Mouse (Mus musculus) urinary bladder, postnatal 36 days (tissue): Measurements from ENCODE around the gene Nolc1.
"Not testable (repeated sequence)": the region's sequence is repeated elsewhere in the genome, so short reads cannot be mapped to it uniquely, and the experiment has no call there.

Experiments
- DNase-seq, 2 experiments: peaks; one replicate each; pipeline ENCODE4 v3.0.0; 2022; ENCODE audit warnings: low spot score in 2 of 2, mixed read lengths in 1 of 2

Gene Nolc1

DNA sequence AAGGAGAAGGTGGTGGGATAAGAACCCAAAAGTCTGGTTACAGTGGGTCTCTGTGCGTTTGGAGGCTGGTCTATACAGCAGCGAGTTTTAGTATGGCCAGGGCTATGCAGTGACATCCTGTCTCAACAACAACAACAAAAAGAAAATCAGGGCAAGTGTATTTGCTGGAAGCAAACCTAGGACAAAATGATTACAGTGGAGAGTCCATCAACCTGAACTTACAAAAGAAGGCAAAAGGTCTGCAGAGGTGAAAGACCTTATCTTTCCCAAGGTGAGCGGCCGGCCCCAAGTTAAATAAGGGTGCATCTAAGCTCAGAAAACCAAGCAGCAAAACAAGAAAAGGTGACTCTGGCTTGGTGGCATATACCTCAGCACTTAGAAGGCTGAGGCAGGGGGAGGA lies 16.0 kb downstream of the Nolc1 start:
- DNase-seq: no peak

DNA sequence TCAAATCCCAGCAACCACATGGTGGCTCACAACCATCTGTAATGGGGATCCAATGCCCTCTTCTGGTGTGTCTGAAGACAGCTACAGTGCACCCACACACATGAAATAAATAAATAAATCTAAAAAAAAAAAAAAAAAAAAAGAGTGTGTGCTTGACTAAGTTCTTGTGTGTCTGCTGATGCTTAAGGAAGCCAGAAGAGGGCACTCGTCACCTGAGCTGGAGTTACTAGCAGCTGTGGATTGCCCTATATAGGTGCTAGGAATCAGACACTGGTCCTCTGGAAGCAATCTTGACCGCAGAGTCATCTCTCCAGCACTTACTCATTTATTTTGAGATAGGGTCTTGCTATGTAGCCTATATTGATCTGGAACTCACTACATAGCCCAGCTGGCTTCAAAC lies 18.5 kb downstream of the Nolc1 start:
- no peak for DNase-seq

DNA sequence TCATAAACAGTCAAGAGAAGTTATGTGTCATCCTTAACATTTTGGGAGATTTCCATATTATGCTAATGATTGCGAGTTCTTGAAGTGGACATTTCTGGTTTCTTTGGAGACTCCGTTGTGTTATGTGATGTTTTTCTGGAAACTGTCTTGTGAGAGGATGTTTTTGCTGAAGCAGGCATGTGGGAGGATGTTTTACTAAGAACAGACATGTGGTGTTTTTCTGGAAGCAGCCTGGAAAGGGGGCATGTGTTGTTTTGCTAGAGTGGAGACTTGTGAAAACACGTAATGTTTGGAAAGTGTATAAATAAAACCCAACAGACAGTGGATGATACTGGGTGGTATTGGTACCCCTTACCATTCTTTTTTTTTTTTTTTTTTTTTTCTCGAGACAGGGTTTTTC lies 19.6 kb downstream of the Nolc1 start:
- no peak for DNase-seq

DNA sequence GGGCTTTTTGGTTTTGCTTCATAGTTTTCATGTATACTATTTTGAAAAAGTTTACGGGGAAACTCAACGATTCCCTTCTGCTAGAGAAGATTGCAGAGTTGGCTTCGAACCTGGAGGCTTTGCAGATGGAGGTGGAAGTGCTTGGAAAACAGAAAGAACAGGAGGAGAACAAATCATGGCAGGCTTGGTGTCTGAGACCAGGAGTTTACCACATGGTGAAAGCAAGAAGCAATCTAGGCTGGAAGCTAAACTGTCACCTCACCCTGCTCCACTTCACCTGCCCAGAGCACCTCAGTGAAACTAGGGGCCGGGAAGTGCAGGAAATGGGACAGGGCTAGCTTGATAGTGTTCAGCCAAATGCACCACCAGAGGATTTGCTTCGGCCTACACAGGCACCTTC lies 20.7 kb downstream of the Nolc1 start:
- DNase-seq: no peak

DNA sequence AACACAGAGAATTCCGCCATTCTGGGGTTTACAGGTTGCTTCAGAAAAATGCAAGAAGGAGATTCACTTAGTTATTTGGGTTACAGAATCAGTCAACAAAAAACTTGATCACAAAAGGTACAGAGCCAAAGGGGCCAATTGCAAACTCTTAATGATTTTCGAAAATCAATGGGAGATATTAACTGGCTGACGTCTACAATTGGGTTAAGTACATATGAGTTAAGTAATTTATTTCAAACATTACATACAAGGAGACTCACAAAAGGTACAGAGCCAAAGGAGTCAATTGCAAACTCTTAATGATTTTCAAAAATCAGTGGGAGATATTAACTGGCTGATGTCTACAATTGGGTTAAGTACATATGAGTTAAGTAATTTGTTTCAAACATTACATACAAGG lies 23.9 kb downstream of the Nolc1 start:
- no peak for DNase-seq

DNA sequence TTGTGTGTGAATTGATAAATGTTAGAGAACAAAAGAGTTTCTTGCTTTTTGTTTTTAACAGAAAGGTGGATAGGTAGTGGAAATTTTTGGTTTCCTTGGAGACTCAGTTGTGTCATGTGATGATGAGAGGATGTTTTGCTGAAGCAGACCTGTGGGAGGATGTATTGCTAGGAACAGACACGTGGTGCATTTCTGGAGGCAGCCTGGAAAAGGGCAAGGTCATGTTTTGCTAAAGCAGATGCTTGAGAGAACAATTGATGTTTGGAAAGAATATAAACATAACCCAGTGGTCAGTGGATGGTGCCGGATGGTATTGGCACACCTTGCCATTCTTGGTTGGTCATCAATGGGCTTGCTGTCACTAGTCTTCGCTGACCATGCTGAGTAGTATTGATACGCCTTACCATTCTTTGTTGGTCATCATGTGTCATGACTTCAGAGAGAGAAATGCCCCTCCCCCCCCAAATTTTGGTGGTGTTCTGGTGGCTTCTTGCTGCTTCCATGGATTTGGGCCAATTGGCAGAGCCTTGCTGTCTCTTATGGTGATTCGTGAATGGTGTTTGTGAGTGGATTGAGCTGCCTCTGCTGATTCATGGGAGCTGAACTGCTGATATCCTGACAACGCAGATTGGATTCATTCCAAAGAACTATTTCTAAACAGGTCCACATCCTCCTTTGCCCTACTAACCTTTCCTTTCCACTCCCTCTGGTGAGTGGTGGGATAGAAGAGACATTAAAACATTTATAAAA lies 27.9 kb downstream of the Nolc1 start:
- no peak for DNase-seq

DNA sequence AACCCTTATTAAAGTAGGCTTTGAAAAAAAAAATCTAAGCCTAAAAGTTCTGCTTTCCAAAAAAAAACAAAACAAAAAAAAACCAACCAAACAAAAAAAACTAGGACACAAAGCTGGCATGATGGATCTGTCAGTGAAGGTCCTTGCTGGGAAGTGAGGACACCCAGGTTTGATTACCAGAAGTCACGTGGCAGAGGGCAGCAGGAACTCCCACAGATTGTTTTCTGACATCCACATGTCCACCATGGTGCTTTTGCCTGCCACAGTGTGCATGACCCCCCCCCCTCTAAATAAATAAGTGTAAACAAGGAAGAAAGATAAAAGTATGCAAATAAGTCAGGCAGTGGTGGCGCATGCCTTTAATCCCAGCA lies 28.5 kb downstream of the Nolc1 start:
- DNase-seq: no peak

DNA sequence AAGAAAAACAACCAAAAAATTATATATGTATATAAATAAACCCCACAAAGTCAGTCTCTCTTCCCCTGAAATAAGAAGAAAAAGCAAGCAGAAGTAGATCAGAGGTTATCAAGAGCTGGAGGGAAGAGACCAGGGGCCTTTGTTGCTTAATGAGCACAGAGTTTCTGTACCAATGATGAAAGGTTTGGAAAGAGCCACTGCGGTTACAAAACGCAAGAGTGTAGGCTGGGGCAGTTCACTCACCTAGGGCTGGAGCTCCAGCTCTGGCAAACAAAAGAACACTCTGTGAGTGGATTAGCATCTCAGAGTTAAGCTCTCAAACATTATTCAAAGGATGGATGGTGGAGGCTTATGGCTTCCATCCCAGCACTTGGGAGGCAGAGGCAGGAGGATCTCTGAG lies 34.6 kb downstream of the Nolc1 start:
- DNase-seq: no peak

DNA sequence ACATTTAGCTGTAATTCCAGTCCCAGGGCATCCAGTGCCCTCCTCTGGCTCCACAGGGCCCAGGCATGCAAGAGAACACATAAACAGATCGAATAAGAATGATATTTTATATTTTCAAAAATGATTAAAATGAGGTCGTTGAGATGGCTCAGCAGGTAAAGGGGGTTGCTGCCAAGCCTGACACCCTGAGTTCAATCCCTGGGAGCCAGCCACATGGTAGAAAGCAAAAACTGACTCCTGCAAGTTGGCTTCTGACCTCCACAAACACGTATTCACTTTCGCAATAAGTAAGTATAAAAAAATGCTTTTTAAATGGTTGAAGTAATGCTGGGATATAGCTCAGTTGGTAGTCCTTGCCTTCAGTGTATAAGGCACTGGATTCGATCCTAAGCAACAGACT lies 35.1 kb downstream of the Nolc1 start:
- no peak for DNase-seq

DNA sequence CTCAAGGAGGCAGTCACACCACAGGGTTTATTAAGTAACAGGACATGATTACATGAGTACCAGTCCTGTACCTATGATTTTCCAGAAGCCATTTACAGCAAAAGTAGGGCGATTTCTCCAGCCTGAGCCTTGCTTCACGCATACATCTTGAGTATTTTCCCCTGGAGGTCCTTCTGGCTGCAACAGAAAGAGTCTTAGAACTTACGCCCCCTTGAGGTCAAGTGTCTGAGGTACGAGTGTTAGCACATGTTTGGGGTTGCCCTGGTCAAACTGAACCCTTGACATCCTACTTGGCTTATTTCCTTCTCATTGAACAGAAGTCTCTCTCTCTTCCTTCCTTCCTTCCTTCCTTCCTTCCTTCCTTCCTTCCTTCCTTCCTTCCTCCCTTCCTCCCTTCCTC lies 39.0 kb downstream of the Nolc1 start:
- no peak for DNase-seq

DNA sequence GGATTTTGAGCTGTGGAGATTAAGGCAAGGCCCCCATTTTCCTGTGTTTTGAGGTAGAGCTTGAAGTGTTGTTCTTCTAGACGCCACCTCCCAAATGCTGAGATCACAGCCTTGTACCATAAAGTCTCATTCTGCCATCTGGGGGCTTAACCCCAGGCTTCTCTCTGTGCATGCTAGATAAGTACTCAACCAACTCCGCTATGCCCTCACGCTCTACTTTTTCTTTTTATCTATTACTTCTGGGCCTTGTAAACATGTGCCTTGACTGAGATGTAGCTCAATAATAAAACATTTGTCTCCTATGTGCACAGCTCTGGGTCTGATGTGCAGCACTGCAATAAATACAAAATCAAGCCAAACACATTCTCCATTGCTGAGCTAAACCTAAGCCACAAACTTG lies 43.8 kb downstream of the Nolc1 start:
- DNase-seq: no peak

DNA sequence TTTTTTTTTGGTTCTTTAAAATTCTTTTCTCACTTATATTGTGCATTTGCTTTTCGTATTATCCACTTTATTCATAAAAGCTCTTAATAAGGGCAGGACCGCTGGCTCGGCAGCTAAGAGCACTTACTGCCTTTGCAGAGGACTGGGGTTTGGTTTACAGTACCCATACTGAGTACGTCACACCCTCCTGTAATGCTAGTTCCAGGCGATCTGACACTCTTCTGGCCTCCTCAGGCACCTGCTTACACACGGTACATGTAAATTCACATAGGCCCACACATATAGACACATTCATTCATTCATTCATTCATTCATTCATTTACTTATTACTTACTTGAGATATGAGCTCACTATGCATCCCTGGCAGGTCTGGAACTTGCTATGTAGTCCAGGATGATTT lies 45.2 kb downstream of the Nolc1 start:
- no peak for DNase-seq

DNA sequence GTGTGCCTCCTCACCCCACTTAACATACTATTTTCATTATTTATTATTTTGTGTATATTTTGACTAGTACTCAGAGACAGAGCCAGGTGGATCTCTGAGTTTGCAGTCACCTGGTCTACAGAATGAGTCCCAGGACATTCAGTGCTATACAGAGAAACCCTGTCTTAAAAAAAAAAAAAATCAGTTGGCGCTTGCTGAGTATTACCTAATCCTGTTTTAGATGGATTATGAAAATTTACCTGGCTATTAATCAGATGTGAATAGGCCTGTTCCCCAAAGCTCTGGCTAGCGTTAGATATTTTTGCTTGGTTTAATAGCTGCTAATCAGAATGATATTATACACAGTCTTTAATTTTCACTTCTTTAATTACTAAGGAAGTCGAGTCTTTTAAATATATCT lies 48.2 kb downstream of the Nolc1 start:
- no peak for DNase-seq

DNA sequence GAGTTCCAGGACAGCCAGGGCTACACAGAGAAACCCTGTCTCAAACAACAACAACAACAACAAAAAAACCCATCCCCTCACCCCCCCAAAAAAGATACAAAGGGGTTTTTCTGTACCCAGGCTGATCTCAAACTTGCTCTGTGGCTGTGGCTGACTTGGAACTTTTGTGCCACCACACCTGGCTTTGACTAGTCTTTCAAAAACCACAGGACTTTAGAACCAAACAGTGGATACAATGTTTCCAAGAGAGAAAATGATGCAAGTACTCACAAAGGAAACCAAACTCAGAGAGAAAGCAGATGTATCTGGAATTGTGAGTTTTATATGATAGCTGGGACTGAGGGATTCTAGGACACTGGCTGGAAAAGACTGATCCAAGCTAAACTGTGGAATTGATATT lies 49.0 kb downstream of the Nolc1 start:
- DNase-seq: no peak

DNA sequence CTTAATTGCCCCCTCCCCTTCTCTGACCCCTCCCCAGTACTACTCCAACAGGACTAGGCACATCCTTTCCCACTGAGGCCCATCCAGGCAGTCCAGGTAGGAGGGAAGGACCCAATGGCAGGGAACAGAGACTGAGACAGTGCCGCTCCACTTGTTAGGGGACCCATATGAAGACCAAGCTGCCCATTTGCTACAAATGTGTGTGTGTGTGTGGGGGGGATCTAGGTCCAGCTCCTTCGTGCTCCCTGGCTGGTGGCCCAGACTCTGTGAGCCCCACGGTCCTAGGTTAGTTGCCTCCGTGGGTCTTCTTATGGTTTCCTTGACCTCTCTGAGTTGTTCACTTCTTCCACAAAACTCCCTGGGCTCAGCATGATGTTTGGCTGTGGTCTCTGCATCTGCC lies 50.6 kb downstream of the Nolc1 start:
- DNase-seq: no peak

DNA sequence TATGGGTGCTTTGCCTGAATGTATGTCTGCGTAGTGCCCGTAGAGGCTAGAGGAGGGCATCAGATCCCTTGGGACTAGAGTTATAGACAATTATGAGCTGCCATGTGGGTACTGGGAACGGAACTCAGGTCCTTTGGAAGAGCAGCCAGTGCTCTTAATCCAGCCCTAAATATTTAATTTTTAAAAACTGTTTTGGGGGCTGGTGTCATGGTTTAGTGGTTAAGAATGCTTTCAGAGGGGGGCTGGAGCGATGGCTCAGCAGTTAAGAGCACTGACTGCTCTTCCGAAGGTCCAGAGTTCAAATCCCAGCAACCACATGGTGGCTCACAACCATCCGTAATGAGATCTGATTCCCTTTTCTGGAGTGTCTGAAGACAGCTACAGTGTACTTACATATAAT lies 54.1 kb downstream of the Nolc1 start:
- DNase-seq: not testable (repeated sequence)

DNA sequence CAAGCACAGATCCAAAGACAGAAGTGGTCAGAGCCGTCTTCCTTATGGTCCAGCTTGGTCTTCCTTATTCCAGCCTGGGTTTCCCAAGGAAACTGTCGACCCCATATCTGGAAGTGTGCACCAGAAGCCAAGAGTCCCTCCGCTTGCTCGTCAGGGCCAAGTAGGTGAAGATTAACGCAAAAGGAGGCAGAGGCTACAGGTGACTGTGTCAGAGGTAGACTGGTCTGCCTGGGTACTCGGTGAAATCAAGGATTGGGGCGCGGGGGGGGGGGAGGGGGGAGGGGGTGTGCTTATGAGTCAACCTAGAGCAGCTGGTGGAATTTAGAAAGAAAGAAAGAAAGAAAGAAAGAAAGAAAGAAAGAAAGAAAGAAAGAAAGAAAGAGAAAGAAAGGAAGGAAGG lies 55.6 kb downstream of the Nolc1 start:
- no peak for DNase-seq

DNA sequence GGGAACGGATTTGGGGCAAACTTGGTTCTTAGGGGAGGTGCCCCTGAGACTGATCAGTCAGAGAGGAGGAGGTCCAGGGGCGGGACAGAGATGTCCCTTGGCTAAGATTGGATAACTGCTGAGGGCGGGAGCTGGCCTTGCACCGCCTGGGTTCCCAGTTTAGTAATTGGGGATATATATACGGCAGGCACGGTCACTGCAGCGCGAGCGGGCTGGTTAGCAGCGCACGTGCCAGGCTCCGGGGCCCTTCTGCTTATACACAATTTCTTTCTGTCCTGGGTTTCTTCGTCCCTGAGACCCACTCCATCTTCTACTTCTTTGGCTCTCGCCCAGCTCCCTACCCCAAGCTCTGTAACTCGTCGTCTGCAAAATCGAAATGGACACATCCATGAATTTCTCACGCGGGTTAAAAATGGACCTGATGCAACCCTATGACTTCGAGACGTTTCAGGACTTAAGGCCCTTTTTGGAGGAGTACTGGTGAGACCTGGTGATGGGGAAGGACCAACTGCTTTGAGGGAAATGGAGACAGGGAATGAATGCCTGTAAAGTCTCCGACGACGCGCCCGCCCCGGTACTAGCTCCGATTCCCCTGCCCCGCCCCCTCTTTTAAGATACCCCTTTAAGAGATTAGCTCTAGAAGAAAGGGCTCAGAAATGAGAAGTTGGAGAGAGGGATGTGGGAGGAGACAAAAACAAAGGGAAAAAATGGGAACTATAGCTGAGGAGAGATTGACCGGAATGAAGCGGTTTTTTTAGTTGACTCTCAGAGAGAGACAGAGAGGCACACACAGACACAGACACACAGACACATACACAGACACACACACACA lies 56.2 kb downstream of the Nolc1 start, which contains the start of gene Elovl3:
Elovl3 (plus strand) TSS at position 204 of the 832 bp plus-strand sequence.
- DNase-seq: peak; percentile 20 to 61

DNA sequence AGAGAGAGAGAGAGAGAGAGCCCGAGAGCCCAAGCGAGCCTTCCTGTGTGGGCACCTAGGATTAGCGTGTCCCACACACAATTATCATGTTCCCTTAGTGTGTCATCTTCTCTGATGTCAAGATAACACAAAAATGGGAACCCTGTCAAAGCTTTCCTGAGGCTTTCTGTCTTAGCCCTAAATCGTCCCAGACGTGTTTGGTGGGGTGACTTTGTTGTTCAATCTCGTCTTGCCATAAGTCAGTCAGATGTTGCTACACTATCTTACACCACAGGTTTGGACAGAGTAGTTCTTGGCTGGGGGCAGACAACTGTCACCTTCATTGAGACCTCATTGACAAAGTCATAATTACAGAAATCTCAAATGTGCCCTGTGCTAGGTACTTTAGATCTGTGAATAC lies 56.9 kb downstream of the Nolc1 start:
- DNase-seq: no peak
